Mouse (Mus musculus) thymus, adult 2 months (tissue): ENCODE data around the gene Tbc1d30.

Experiments
- CTCF ChIP-seq: fragments of 200-500 bp; IDR thresholded peaks from 2 replicates; pipeline ENCODE4 v1.5.1; 2012; ENCODE audit warnings: mild to moderate bottlenecking, control low read depth, low read length, moderate library complexity, borderline replicate concordance; ENCODE audit not compliant: control insufficient read depth, poor library complexity, insufficient read depth; ENCODE audit errors: extremely low read depth
- POLR2A ChIP-seq: fragments of 200-500 bp; IDR thresholded peaks from 2 replicates; pipeline ENCODE4 v1.6.1; 2012; ENCODE audit warnings: mild to moderate bottlenecking, low read length, control low read depth, moderate library complexity; ENCODE audit not compliant: control insufficient read depth, poor library complexity, insufficient read depth; ENCODE audit errors: extremely low read depth

DNA sequence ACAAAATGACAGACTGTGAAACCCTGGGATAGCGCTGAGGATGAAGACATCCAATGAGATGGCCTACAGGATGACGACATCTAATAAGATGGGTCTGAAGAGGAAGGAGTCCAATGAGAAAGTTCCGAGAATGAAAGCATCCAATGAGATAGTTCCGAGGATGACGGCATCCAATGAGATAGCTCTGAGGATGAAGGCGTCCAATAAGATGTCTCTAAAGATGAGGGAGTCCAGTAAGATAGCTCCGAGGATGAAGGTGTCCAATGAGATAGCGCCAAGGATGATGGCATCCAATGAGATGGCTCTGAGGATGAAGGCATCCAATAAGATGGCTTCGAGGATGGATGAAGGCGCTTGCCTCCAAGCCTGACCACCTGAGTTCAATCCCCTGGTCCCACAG, 8.8 kb downstream of the Tbc1d30 start:
- TF ChIP-seq POLR2A = no peak
- TF ChIP-seq CTCF = no peak
